Mouse (Mus musculus) neutrophil, adult 83 days (primary cell): ENCODE measurements around the gene Ubtd1. TPM values are rescaled to one million over a fixed set of nuclear protein-coding genes. Genes with fewer than 3 reads are reported as not detected.

Experiments used
- total RNA-seq, 2 experiments: library from RNA; stranded (reverse); gene quantifications; one replicate each; pipeline ENCODE4 v1.2.4; 2023

Gene Ubtd1
- total RNA-seq: 10 to 100 TPM; 34.6 to 36.8 TPM

DNA sequence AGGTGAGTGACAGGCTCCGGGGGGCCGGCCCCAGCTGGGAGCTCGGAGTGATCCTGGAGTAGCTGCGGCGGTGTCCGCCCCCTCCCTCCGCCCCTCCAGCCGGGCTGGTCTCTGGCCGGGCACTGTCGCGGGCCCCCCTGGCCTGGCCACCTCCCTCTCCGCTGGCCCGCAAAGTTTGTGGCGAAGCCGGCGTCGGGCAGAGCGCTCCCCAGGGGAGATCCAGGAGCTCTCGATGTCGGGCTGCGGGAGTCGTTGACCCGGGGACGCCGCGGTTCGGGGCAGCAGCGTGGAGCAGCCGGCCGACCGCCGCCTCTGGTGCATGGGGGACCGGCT, at the start of gene Ubtd1:
Gene Ubtd1 (plus strand): TSS at position 169 of the 333 bp plus-strand sequence.

DNA sequence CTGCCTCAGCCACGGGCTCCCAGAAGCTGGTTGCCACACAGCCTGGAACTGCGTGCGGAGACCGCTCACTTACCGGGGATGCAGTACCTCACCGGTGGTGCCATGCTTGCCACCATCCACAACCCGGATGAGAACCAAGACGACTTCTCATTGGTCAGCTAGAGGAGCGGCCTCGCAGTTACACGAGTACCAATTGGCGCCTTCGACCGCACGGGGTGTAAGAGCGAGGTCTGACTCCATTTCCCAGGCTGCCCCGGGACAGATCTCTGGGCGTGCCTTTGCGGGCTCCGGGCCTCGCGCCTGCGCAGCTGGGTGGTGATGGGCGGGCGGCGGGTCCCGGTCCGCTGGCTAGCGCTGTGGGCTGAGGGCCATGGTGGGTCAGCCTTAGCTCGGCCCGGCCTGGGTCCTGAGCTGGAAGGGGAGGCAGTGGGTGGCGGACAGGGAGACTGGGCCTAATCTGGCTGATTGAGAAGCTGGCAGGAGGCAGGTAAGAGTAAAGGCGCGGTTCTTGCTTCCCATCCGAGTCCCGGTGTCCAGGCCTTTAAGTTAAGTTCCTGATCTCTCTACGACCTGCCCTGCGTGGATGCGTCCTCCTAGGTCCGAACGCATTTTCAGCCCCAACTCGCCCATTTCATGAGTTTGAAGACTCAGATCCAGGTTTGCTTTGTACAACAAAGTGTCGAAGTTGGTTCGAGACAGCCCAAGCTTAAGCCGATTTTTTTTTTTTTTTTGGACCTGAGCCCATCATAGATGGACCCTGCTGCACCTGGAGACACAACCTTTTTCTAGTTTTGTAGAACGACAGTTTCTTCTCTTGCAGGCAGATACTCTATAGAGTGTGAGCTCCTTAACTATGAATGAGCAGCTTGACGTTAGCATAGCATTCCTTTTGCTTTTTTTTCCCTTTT, 48.1 kb upstream of the Ubtd1 start, which contains the start of the genes Exosc1 and Zdhhc16:
Gene Exosc1 (minus strand): TSS at position 245 of the 908 bp plus-strand sequence.
Gene Zdhhc16 (plus strand): TSS at position 302 of the 908 bp plus-strand sequence.

DNA sequence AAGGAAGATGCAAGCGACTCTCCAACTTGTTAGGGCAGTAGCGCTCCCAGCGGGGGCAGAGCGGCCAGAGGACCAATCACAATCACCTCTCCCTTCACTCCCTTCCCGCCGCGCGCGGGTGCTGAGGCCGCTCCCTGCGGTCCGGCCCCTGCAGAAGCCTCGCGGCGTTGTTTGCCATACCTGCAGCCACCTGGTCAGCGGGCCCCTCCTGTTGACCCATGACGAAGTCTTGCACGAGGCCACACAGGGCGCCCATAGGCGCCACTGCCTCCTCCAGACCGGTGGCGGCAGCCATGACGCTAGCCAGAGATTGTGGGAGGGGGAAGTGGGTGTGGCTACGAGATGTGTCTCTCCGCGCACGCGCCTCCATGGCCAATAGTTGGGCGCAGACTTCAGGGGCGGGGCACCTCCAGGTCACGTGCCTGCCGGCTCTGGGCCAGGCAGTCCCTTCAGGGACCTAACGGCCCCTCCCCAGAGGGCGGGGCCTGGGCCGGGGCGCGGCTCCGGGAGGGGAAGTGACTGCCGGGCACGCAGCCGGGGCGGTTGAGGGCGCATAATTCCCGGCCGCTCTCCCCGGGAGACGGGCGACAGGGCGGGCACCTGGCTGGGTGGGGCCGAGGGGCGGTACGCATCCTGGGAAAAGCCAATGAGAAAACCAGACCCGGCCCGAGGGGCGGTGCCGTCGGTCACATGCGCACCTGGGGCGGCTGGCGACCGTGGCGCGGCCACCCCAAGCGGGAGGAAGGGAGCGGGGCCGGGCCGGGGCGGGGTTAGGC, 556 bp upstream of the Ubtd1 start, which contains the start of gene Mms19:
Gene Mms19 (minus strand): TSS at position 339 of the 776 bp plus-strand sequence.

DNA sequence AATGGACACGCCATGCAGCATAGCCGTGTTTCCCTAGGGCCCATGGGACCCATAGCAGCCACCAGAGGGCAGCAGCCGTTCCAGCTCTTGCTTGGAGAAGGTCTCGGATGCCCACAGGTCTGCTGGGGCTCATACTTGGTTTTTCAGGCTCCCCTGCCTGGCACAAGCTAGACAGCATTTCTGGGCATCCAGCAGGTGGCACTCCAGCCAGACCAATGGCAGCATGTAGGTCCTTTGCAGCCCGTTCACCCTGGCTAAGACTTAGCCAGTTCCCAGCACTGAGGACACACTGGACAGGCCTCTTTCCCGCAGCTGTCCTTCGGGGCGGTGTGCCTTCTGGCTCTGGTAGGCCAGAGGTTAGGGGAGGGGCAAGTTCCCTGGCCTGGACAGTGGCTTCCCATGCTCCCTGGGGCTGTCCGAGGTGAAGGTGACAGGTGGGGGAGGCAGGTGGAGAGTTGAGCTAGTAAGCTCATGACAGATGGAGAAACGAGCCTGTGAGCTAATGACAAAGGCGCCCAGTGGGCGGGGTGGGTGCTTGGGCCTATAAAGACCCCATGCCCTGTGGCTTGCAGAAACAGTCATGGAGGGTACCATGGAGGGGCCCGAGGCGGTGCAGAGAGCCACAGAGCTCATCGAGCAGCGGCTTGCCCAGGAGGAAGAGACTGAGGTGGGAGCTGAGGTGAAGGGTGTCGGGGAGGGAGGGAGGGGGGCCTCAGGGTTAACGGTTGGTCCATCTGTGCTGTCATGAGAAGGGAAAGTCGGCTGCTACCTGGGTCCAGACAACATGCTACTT, 54.1 kb downstream of the Ubtd1 start, which contains the start of gene Ankrd2:
Gene Ankrd2 (plus strand): TSS at position 545 of the 793 bp plus-strand sequence.

DNA sequence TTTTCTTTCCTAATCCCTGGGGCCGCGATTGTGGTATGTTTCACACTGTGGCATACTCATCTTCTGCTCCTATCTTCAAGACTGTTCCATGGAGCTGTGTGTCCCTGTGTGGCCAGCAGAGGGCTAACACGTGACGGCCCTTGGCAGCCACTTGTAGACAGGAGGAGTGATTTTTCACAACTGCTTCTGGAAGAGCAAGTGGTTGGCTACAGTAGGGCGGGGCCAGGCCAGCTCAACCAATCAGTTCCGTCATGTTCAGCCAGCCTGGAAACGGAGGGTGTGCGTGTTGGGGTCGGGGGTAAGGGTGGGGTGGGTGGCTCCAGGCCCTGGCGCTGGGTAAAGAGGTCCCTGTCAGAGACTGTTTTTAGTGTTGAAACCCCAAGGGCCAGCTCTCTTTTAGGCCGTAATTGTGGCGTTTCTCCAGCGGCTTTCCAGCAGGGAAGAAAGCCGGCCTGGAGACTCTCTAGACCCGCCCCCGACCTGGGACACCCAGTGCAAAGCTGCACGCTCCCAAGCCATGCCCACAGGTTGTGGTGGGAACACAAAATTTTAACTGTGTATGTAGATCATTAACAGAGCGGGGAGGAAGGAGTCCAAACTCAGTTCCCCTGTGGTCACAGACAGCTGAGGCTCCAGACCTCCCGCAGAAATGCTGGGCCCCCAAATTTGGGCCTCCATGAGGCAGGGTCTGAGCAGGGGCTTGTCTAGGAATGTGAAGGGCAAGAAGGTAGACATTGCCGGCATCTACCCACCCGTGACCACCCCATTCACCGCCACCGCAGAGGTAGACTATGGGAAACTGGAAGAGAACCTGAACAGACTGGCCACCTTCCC, 63.9 kb downstream of the Ubtd1 start, which contains the start of gene Hoga1:
Gene Hoga1 (plus strand): TSS at position 342 of the 834 bp plus-strand sequence.

DNA sequence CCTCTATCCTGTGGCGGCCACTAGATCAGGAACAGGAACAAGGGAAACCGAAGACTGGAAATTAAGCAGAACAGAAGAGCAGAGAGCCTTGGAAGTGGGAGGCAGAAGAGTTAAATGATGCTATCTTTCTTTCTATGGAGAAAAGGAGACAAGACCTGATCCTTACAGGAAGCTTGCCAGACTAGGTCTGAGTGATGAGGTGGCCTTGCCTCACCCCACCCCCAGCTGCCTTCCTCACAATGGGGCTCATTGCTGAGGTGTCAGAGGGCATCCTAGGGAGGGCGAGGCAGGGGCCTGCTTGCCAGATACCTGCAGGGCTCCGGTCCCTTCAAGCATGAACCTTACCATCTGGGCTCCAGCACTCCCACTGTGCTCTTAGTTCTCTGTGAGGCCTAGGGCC, 70.4 kb downstream of the Ubtd1 start, which contains the start of gene 4933411K16Rik:
Gene 4933411K16Rik (plus strand): TSS at position 301 of the 400 bp plus-strand sequence.

Other genes with a start within 250 kb of the Ubtd1 start
- gene Slit1, start 238.1 kb upstream of the Ubtd1 start, total RNA-seq: under 1 TPM; 0.28 to 0.31 TPM
- gene Arhgap19, start 179.7 kb upstream of the Ubtd1 start, total RNA-seq: 10 to 100 TPM; 58.5 to 68.0 TPM
- gene Frat1, start 151.8 kb upstream of the Ubtd1 start, total RNA-seq: 10 to 100 TPM; 29.6 to 30.9 TPM
- gene Frat2, start 133.6 kb upstream of the Ubtd1 start, total RNA-seq: 10 to 100 TPM; 38.2 to 40.3 TPM
- 1 to 10 TPM; 7.5 to 9.1 TPM for gene Rrp12, start 85.6 kb upstream of the Ubtd1 start, total RNA-seq
- gene Pgam1, start 69.8 kb upstream of the Ubtd1 start, total RNA-seq: 100 to 1,000 TPM; 268 to 278 TPM
- gene Exosc1, start 48.3 kb upstream of the Ubtd1 start, total RNA-seq: 10 to 100 TPM; 11.4 to 16.7 TPM
- gene Zdhhc16, start 48.3 kb upstream of the Ubtd1 start, total RNA-seq: 10 to 100 TPM; 29.7 to 31.7 TPM
- 10 to 100 TPM; 42.8 to 43.7 TPM for gene Mms19, start 606 bp upstream of the Ubtd1 start, total RNA-seq
- not detected for gene Ankrd2, start 54.2 kb downstream of the Ubtd1 start, total RNA-seq
- gene Hoga1, start 63.8 kb downstream of the Ubtd1 start, total RNA-seq: under 1 TPM; 0.28 to 0.64 TPM
- gene 4933411K16Rik, start 70.5 kb downstream of the Ubtd1 start, total RNA-seq: not detected
- gene Morn4, start 104.6 kb downstream of the Ubtd1 start, total RNA-seq: under 1 TPM in 1 of 2 experiments, not detected in 1; 0.37 TPM
- 10 to 100 TPM; 27.0 to 28.8 TPM for gene Pi4k2a, start 108.7 kb downstream of the Ubtd1 start, total RNA-seq
- gene Avpi1, start 147.3 kb downstream of the Ubtd1 start, total RNA-seq: under 1 TPM; 0.55 to 0.66 TPM
- 10 to 100 TPM; 15.9 to 16.1 TPM for gene Marveld1, start 165.6 kb downstream of the Ubtd1 start, total RNA-seq
- 10 to 100 TPM; 67.1 to 72.4 TPM for gene Zfyve27, start 182.2 kb downstream of the Ubtd1 start, total RNA-seq
- not detected for gene Sfrp5, start 220.5 kb downstream of the Ubtd1 start, total RNA-seq